Mouse (Mus musculus) cortical plate, adult 2 months (tissue): ENCODE measurements around the gene Plin5.

ENCODE experiments used
- CTCF ChIP-seq: fragments of 200-500 bp; IDR thresholded peaks from 2 replicates; pipeline ENCODE4 v1.5.1; 2011; ENCODE audit warnings: mild to moderate bottlenecking, control low read depth, low read length; ENCODE audit not compliant: insufficient read depth; ENCODE audit errors: extremely low read depth
- POLR2A ChIP-seq: fragments of 200-500 bp; IDR thresholded peaks from 2 replicates; pipeline ENCODE4 v1.6.1; 2011; ENCODE audit warnings: mild to moderate bottlenecking, low read length, control low read depth; ENCODE audit not compliant: insufficient read depth; ENCODE audit errors: extremely low read depth

DNA sequence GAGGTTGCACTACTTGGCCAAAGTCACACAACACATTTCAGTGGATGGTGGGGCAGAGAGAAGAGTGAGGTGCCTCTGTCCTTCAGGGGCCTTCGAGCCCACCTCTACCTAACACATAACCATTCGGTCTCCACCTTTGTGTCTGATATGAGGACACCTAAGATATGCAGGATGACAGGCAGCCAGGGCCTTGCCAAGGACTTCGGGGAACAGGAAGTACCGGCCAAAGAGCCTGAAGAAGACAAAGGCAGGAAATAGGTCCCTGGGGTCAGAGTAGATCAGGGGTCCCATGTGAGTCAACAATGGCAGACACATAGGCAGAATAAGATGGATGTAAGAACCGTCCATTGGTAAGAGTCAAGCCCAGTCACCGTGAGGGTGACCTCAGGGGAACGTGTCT lies 19.2 kb upstream of the Plin5 start:
- TF ChIP-seq POLR2A (no peak), CTCF (no peak)
